Mouse (Mus musculus) bone marrow, adult 2 months (tissue): Measurements from ENCODE around the gene Hist2h3c2.

Experiments used
- CTCF ChIP-seq: fragments of 200-500 bp; IDR thresholded peaks from 2 replicates; pipeline ENCODE4 v1.5.1; 2011; ENCODE audit warnings: low read length, control low read depth; ENCODE audit not compliant: control insufficient read depth, insufficient read depth
- POLR2A ChIP-seq: fragments of 200-500 bp; IDR thresholded peaks from 2 replicates; pipeline ENCODE4 v1.6.1; 2011; ENCODE audit warnings: low read depth, mild to moderate bottlenecking, control low read depth, low read length, borderline replicate concordance; ENCODE audit not compliant: control insufficient read depth

DNA sequence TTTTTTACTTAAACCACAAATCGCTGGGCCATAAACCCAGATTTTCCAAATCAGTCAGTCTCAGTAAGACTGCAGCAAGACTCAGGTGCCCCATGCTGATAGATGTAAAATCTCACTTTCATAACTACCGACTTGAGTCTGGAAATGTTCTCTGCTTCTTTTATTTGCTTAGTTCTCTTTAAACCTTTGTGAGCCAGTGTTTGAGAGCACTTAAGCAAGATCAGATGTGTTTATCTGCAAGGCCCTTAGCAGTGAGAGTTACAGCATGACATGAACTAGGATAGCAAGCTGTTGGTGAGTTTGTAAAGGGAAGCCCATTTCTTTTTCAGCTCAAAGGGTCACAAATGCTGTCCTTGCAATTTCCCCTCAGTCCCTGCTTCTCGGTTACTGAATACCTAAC is 18.3 kb upstream of the Hist2h3c2 start:
- no peak for TF ChIP-seq POLR2A
- TF ChIP-seq CTCF: no peak
